Mouse (Mus musculus) olfactory bulb, adult 2 months (tissue): ENCODE measurements around the gene Litaf.

Experiments used
- CTCF ChIP-seq: fragments of 200-500 bp; IDR thresholded peaks from 2 replicates; pipeline ENCODE4 v1.5.1; 2012; ENCODE audit warnings: low read depth, mild to moderate bottlenecking, low read length, moderate library complexity; ENCODE audit not compliant: insufficient read depth
- POLR2A ChIP-seq: fragments of 200-500 bp; IDR thresholded peaks from 2 replicates; pipeline ENCODE4 v1.6.1; 2012; ENCODE audit warnings: mild to moderate bottlenecking, low read depth, low read length, moderate library complexity; ENCODE audit not compliant: insufficient read depth

DNA sequence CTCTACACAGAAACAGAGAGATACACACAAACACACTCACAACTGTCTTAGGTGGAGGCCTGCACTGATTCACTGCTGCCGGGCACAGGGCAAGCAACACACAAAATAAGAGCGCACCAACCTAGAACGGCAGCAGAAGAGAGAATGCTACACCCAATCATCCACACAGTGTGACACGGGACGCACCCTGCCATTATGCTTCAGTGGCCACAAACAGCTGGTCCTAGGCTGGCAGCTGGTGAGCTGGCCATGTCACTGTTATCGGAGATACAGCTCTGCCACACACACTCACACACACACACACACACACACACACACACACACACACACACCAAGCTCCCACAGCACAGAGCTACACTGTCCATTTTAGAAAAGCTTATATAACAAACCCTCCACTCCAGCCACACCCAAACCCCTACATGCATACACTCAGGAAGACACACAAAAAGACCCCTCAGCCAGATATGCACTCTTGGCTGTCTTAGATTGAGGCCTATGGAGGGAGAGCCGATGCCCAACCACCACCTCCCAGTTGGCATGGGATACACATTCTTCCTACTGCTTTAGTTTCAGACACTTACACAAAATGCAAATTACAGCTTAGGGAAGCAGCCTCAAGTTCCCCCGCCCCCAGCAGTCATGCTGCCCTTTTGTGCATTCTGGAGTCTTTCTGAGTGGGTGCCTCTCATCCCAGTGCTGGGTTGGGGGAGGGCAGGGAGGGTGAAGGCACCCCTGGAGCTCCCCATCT is 108.8 kb downstream of the Litaf start:
- TF ChIP-seq POLR2A (no peak), CTCF (no peak)
